Mouse (Mus musculus): ENCODE results near the gene Pex14. TPM values are rescaled to one million over a fixed set of nuclear protein-coding genes. Genes with fewer than 3 reads are reported as not detected.
A peak's percentile ranks its signal among the peaks of the same experiment; 100 is the strongest.

Pex14 gene
- polyA plus RNA-seq, 1 experiment: not detected

DNA sequence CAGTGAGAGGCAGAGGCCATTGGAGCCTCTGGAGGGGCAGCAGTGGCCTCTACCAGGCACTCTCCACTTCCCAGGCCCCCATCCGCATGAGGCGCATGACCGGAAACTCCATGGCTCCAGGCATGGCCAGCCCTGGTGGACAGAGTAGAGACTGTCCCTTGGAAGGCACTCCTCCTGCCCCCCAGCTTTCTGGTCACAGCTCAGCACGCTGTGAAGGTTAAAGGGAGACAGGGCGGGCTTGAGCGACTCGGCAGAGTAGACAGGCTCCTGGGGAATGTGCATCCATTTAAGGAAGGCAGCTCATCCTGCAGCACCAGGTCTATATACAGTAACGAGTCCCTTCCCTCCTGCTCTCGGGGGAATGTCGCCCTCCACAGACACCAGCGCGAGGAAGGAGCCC is 139.7 kb downstream of the Pex14 start:
- Histone ChIP-seq H3K4me3 (ENCODE audit: insufficient read depth, low read depth, low read length) (no peak overlapping the region), H3K27ac (ENCODE audit: insufficient read depth, low read depth, low read length) (no peak overlapping the region), H3K4me1 (ENCODE audit: control insufficient read depth, insufficient read depth, low read length) (peaks cover 21% of the 10 kb centered on the region)
- no peak for TF ChIP-seq POLR2A (IDR thresholded peaks at IDR 0.05; ENCODE audit: insufficient read depth, low read depth, low read length)
- no peak for TF ChIP-seq CTCF (IDR thresholded peaks at IDR 0.05; ENCODE audit: insufficient read depth, low read depth, low read length)
- WGBS: 89% methylated on average over 12 of the region's 12 CpGs

DNA sequence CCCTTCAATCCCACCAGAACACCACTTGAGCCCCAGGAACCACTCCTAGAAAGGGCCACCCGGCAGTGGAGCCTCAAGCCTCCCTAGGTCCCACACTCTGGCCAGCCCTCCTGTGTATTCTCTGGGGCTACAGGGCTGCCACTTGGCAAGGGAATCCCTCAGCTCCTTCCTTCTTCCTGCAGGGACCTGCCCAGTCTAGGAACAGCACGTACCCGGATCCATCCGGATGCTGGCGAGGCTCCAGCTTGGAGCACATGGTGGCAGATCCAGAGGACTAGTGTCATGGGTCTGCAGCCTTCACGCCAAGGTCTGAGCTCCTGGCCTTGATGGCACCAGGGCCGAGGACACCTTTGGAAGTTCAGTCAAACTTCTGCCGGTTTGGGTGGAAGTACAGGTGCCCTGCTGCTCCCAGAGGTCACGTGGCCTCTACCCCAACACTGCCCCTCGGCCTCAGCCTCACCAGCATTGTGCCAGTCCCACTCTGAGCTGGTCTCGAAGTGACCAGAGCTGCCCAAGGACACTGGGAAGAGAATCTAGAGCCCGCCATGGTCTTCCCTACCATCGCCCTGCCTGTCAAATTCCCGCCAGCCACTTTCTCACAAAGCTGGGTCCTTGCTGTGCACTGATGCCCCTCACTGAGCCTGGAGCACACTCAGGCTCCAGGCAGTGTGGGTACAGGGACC is 144.4 kb downstream of the Pex14 start:
- H3K4me3 ChIP-seq (ENCODE audit: insufficient read depth, low read depth, low read length): no peak overlapping the region
- TF ChIP-seq CTCF (IDR thresholded peaks at IDR 0.05; ENCODE audit: insufficient read depth, low read depth, low read length) (no peak), POLR2A (IDR thresholded peaks at IDR 0.05; ENCODE audit: insufficient read depth, low read depth, low read length) (no peak)
- WGBS: 79% methylated on average over 14 of the region's 14 CpGs
- no peak overlapping the region for H3K27ac ChIP-seq (ENCODE audit: insufficient read depth, low read depth, low read length)
- H3K4me1 ChIP-seq (ENCODE audit: control insufficient read depth, insufficient read depth, low read length): peaks cover 48% of the 10 kb centered on the region

DNA sequence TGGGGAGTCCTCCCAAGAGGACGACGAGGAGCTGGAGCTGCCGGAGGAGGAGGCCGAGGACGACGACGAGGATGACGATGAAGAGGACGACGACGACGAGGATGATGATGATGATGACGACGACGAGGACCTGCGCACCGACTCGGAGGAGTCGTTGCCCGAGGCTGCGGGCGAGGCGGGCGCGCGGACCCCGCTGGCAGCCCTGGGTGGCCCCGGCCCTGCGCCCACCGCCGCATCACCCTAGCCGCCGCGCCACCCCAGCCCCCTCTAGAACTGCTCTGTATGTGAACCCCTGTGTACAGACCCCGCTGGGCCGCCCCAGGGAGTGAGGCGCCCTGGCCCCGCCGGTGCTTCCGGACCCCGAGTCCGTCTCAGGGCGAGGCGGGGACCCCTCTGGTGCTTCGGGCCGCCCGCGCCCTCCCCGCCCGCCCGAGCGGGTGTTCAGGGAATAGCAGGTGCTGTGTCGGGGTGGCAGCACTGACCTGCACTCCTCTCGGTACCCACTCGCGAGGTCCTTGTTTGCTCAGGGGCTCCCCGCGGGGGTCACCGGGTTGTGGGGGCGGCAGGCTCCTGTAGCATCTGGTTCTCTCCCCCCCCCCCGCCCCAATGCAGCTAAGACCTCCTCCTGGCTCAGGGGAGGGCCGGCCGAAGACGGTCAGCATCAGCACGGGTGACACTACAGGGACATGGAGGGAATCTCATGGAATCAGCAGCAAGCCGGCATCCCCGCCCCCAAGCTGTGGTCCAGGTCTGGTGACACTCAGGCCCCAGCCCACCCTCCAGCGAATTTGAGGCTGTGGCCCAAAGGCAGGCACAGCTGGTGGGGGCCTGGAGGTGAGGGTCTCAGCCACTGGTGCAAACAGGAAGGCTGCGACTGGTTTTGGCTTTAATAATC is 147.1 kb downstream of the Pex14 start:
- Histone ChIP-seq H3K4me1 (ENCODE audit: control insufficient read depth, insufficient read depth, low read length) (peaks cover 48% of the 10 kb centered on the region), H3K27ac (ENCODE audit: insufficient read depth, low read depth, low read length) (no peak overlapping the region), H3K4me3 (ENCODE audit: insufficient read depth, low read depth, low read length) (peak overlapping the region; percentile 47)
- no peak for TF ChIP-seq POLR2A (IDR thresholded peaks at IDR 0.05; ENCODE audit: insufficient read depth, low read depth, low read length)
- TF ChIP-seq CTCF (IDR thresholded peaks at IDR 0.05; ENCODE audit: insufficient read depth, low read depth, low read length): no peak
- WGBS: 5% methylated on average over 69 of the region's 69 CpGs

DNA sequence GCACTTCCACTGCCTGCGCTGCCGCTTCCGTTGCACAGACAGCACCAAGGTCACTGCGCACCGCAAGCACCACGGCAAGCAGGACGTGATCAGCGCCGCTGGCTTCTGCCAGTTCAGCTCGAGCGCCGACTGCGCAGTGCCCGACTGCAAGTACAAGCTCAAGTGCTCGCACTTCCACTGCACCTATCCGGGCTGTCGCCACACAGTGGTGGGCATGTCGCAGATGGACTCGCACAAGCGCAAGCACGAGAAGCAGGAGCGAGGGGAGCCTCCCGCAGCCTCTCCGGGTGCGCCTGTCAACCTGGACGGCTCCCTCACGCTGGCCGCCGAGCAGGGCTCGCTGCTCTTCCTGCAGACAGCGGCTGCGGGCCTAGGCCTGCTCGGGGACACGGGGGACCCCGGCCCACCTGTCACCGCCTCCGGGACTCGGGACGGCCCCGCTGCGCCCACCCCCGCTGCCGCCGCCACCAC is 147.8 kb downstream of the Pex14 start:
- WGBS: 7% methylated on average over 42 of the region's 44 CpGs
- Histone ChIP-seq H3K27ac (ENCODE audit: insufficient read depth, low read depth, low read length) (no peak overlapping the region), H3K4me3 (ENCODE audit: insufficient read depth, low read depth, low read length) (peak overlapping the region; percentile 47), H3K4me1 (ENCODE audit: control insufficient read depth, insufficient read depth, low read length) (peaks cover 43% of the 10 kb centered on the region)
- no peak for TF ChIP-seq CTCF (IDR thresholded peaks at IDR 0.05; ENCODE audit: insufficient read depth, low read depth, low read length)
- no peak for TF ChIP-seq POLR2A (IDR thresholded peaks at IDR 0.05; ENCODE audit: insufficient read depth, low read depth, low read length)

DNA sequence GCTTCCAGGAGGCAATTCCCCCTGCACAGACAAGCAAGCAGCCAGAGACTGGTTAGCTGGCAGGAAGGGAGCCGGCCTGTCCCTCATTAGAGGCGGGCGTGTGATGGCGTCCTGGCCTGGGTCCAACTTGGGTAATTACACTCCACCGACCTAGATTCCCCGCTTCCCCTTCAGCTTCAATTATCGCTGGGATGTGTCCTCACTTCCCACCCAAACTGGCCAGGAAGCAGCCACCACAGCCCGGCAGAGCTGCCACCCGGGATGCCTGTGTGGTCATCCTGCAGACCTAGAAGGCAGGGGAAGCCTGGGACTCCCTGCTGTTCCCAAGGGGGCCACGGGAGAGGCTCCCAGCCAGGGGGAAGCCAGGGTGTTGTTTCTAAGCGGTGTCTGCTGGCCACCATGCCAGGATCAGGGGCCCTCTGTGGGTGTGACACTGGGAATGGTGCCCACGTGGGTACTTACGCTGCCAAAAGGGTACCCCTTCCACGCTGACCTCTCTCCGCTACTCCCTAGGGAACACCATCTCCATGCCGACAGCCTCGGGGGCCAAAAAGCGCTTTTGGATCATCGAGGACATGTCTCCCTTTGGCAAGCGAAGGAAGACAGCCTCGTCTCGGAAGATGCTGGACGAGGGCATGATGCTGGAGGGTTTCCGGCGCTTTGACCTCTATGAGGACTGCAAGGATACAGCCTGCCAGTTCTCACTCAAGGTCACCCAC is 148.6 kb downstream of the Pex14 start:
- WGBS: 36% methylated on average over 25 of the region's 25 CpGs
- Histone ChIP-seq H3K4me1 (ENCODE audit: control insufficient read depth, insufficient read depth, low read length) (peaks cover 36% of the 10 kb centered on the region), H3K27ac (ENCODE audit: insufficient read depth, low read depth, low read length) (no peak overlapping the region), H3K4me3 (ENCODE audit: insufficient read depth, low read depth, low read length) (no peak overlapping the region)
- TF ChIP-seq POLR2A (IDR thresholded peaks at IDR 0.05; ENCODE audit: insufficient read depth, low read depth, low read length): no peak
- TF ChIP-seq CTCF (IDR thresholded peaks at IDR 0.05; ENCODE audit: insufficient read depth, low read depth, low read length): no peak

DNA sequence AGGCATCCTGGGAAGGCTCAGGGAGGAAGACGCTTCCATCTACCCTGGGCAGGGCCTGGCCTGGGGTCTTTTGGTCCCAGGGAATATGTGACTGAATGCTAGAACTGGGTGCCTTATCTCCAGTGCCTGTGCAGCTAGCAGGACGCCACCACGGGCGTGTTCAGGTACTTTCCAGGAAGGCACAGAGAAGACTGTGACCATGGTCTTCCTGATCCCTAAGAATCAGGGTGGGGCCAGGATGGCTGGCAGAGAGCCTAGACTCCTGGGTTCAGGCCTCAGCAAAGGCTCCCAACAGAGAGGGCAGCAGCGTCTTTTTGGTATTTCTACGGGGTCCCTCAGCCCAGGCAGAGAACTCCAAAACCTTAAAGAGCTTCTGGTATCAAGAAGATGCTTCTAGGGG is 149.2 kb downstream of the Pex14 start:
- H3K27ac ChIP-seq (ENCODE audit: insufficient read depth, low read depth, low read length): no peak overlapping the region
- no peak overlapping the region for H3K4me3 ChIP-seq (ENCODE audit: insufficient read depth, low read depth, low read length)
- TF ChIP-seq POLR2A (IDR thresholded peaks at IDR 0.05; ENCODE audit: insufficient read depth, low read depth, low read length) (no peak), CTCF (IDR thresholded peaks at IDR 0.05; ENCODE audit: insufficient read depth, low read depth, low read length) (no peak)

DNA sequence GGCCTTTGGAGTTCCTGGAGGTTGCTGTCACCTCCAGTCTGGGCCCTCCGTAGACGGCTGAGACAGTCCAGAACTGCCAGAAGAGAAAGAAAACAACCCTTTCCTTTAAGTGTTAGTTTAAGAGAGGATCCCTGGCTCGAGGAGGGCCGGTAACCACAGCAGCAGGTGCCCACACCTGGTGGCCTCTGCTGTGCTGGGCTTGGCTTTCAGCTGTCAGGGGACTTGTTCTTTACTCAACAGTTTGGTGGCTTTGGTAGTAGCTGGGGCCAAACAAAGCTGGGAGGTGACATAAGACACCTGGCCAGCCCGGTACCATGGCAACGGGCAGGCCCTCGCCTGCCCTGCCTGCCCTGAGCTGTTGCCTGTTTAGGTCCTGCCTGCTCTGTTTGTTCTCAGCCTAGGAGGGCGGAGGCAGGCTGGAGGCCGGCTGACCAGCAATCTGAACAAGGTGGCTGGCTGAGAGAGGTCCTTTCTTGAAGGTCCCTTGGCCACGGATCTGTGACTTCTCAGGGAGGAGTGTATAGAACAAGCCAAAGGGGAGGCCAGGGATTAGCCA is 151.8 kb downstream of the Pex14 start:
- no peak overlapping the region for H3K27ac ChIP-seq (ENCODE audit: insufficient read depth, low read depth, low read length)
- H3K4me3 ChIP-seq (ENCODE audit: insufficient read depth, low read depth, low read length): no peak overlapping the region
- TF ChIP-seq CTCF (IDR thresholded peaks at IDR 0.05; ENCODE audit: insufficient read depth, low read depth, low read length) (no peak), POLR2A (IDR thresholded peaks at IDR 0.05; ENCODE audit: insufficient read depth, low read depth, low read length) (no peak)
- WGBS: 85% methylated on average over 10 of the region's 10 CpGs
- peaks cover 26% of the 10 kb centered on the region for H3K4me1 ChIP-seq (ENCODE audit: control insufficient read depth, insufficient read depth, low read length)

More for the DNA sequence above, 149.2 kb downstream of the Pex14 start:
- WGBS: 70% methylated on average over 6 of the region's 6 CpGs
- peaks cover 32% of the 10 kb centered on the region for H3K4me1 ChIP-seq (ENCODE audit: control insufficient read depth, insufficient read depth, low read length)

DNA sequence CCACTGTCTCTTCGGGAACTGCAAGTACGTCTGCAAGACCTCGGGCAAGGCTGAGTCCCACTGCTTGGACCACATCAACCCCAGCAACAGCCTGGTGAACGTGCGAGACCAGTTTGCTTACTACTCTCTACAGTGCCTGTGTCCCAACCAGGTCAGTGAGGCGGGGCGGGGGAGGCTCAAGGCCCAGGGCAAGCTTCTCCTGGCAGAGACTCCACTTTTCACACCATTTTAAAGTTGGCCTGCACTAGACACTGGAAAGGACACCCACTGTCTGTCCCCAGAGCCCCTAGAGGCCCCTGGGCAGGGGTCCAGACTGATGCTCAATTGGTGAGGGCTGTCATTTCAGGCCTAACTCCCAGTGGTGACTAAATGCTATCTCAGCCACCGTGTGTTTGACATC is 153.6 kb downstream of the Pex14 start:
- WGBS: 94% methylated on average over 8 of the region's 8 CpGs
- peaks cover 9% of the 10 kb centered on the region for H3K4me1 ChIP-seq (ENCODE audit: control insufficient read depth, insufficient read depth, low read length)
- TF ChIP-seq POLR2A (IDR thresholded peaks at IDR 0.05; ENCODE audit: insufficient read depth, low read depth, low read length) (no peak), CTCF (IDR thresholded peaks at IDR 0.05; ENCODE audit: insufficient read depth, low read depth, low read length) (no peak)
- no peak overlapping the region for H3K4me3 ChIP-seq (ENCODE audit: insufficient read depth, low read depth, low read length)
- H3K27ac ChIP-seq (ENCODE audit: insufficient read depth, low read depth, low read length): no peak overlapping the region
